Mouse (Mus musculus) hindbrain, embryonic 15.5 days (tissue): ENCODE data around the gene Rere. TPM values are rescaled to one million over a fixed set of nuclear protein-coding genes. Genes with fewer than 3 reads are reported as not detected.

Source experiments
- ATAC-seq: fragments of 200-750 bp; cut with Nextera tagmentation; 2 replicates; pipeline ENCODE4 v1.8.0; 2017; ENCODE audit warnings: low read depth, moderate number of reproducible peaks, moderate TSS enrichment; ENCODE audit not compliant: low FRiP score
- H3K27ac ChIP-seq: fragments of 300-500 bp; sonication (generic); replicated peaks from 2 replicates; pipeline ENCODE4 v1.5.1; 2015; ENCODE audit warnings: mild to moderate bottlenecking, inconsistent platforms
- H3K27me3 ChIP-seq: fragments of 300-500 bp; sonication (generic); 2 replicates; pipeline ENCODE4 v1.6.1; 2015; ENCODE audit warnings: control low read depth, inconsistent platforms
- H3K36me3 ChIP-seq: fragments of 300-500 bp; sonication (generic); 2 replicates; pipeline ENCODE4 v1.6.1; 2015; ENCODE audit warnings: control low read depth, inconsistent platforms
- H3K4me1 ChIP-seq: fragments of 300-500 bp; sonication (generic); replicated peaks from 2 replicates; pipeline ENCODE4 v1.6.1; 2015; ENCODE audit warnings: control low read depth, inconsistent platforms
- H3K4me2 ChIP-seq: fragments of 300-500 bp; sonication (generic); 2 replicates; pipeline ENCODE4 v1.6.1; 2015; ENCODE audit warnings: moderate library complexity, mild to moderate bottlenecking, inconsistent platforms
- H3K4me3 ChIP-seq: fragments of 300-500 bp; sonication (generic); 2 replicates; pipeline ENCODE4 v1.5.1; 2015; ENCODE audit warnings: mild to moderate bottlenecking, inconsistent platforms
- H3K9ac ChIP-seq: fragments of 300-500 bp; sonication (generic); 2 replicates; pipeline ENCODE4 v1.6.1; 2015; ENCODE audit warnings: inconsistent platforms
- H3K9me3 ChIP-seq: fragments of 300-500 bp; sonication (generic); 2 replicates; pipeline ENCODE4 v1.6.1; 2016; ENCODE audit warnings: control low read depth, inconsistent platforms
- WGBS: fragments of 180-500 bp; shearing (Covaris S2); methylation state at CpG from one replicate; pipeline ENCODE4 v1.1.7; 2015; 5-methylcytosine and 5-hydroxymethylcytosine counted together
- polyA plus RNA-seq: library from polyadenylated mRNA; unstranded; fragments of >200 nt; fragmentation: Nextera tagmentation; extraction: Ambion mirVana; gene quantifications from 2 replicates; pipeline ENCODE4 v1.2.1, GENCODE M21; 2015

The Rere gene
- polyA plus RNA-seq, 1 experiment from 2014 or later: 32.5 TPM

- Histone ChIP-seq H3K27me3 (no peaks in the 10 kb centered on the region), H3K9me3 (no peaks in the 10 kb centered on the region), H3K36me3 (no peaks in the 10 kb centered on the region), H3K4me1 (peaks cover 15% of the 10 kb centered on the region), H3K4me3 (no peak overlapping the region), H3K9ac (no peak overlapping the region), H3K4me2 (no peak overlapping the region), H3K27ac (no peak overlapping the region)
- ATAC-seq: no peak
- WGBS: 90% methylated on average over 5 of the region's 5 CpGs
Observed at GRCm38 (mm10) chr4:150355801-150356200, 74.4 kb downstream of the Rere start.

- ATAC-seq: no peak
- H3K27me3 ChIP-seq: no peaks in the 10 kb centered on the region
- peaks cover 20% of the 10 kb centered on the region for H3K4me1 ChIP-seq
- peak overlapping the region; percentile 51 for H3K27ac ChIP-seq
- 16% methylated on average over 8 of the region's 8 CpGs for WGBS
- no peak overlapping the region for H3K4me2 ChIP-seq
- no peaks in the 10 kb centered on the region for H3K36me3 ChIP-seq
- H3K9me3 ChIP-seq: no peaks in the 10 kb centered on the region
- H3K4me3 ChIP-seq: no peak overlapping the region
- H3K9ac ChIP-seq: no peak overlapping the region
Observed at GRCm38 (mm10) chr4:150361986-150362691, 80.7 kb downstream of the Rere start.

GRCm38 (mm10) chr4:150362858-150363257, 81.4 kb downstream of the Rere start:
- no peak overlapping the region for H3K4me3 ChIP-seq
- peaks cover 20% of the 10 kb centered on the region for H3K4me1 ChIP-seq
- 46% methylated on average over 5 of the region's 5 CpGs for WGBS
- ATAC-seq: no peak
- H3K27me3 ChIP-seq: no peaks in the 10 kb centered on the region
- no peaks in the 10 kb centered on the region for H3K36me3 ChIP-seq
- no peak overlapping the region for H3K9ac ChIP-seq
- no peak overlapping the region for H3K4me2 ChIP-seq
- no peaks in the 10 kb centered on the region for H3K9me3 ChIP-seq
- H3K27ac ChIP-seq: no peak overlapping the region

- Histone ChIP-seq H3K27me3 (no peaks in the 10 kb centered on the region), H3K4me3 (no peak overlapping the region), H3K9me3 (no peaks in the 10 kb centered on the region), H3K4me1 (peaks cover 35% of the 10 kb centered on the region), H3K27ac (no peak overlapping the region), H3K4me2 (no peak overlapping the region), H3K36me3 (no peaks in the 10 kb centered on the region), H3K9ac (no peak overlapping the region)
- ATAC-seq: no peak
- WGBS: 94% methylated on average over 2 of the region's 2 CpGs
Observed at GRCm38 (mm10) chr4:150364786-150365185, 83.3 kb downstream of the Rere start.

- Histone ChIP-seq H3K4me2 (no peak overlapping the region), H3K9ac (no peak overlapping the region), H3K4me1 (peaks cover 49% of the 10 kb centered on the region), H3K27me3 (no peaks in the 10 kb centered on the region), H3K27ac (no peak overlapping the region), H3K36me3 (no peaks in the 10 kb centered on the region), H3K9me3 (no peaks in the 10 kb centered on the region), H3K4me3 (no peak overlapping the region)
- WGBS: 67% methylated on average over 6 of the region's 6 CpGs
- ATAC-seq: no peak
Observed at GRCm38 (mm10) chr4:150366510-150367208, 85.2 kb downstream of the Rere start.

GRCm38 (mm10) chr4:150371580-150372380, 90.3 kb downstream of the Rere start:
- no peaks in the 10 kb centered on the region for H3K9me3 ChIP-seq
- WGBS: under 1% methylated on average over 58 of the region's 58 CpGs
- H3K4me3 ChIP-seq: peak overlapping the region; percentile 52
- peak overlapping the region; percentile 96 for H3K4me2 ChIP-seq
- no peaks in the 10 kb centered on the region for H3K27me3 ChIP-seq
- H3K36me3 ChIP-seq: no peaks in the 10 kb centered on the region
- peak; percentile 88 for ATAC-seq
- peak overlapping the region; percentile 89 for H3K27ac ChIP-seq
- peaks cover 78% of the 10 kb centered on the region for H3K4me1 ChIP-seq
- peak overlapping the region; percentile 57 for H3K9ac ChIP-seq

- 0 out of 2 replicates have a peak, but pooled peaks have one; percentile 13 for ATAC-seq
- H3K4me3 ChIP-seq: peak overlapping the region; percentile 52
- H3K9ac ChIP-seq: peak overlapping the region; percentile 57
- H3K36me3 ChIP-seq: no peaks in the 10 kb centered on the region
- H3K27ac ChIP-seq: peak overlapping the region; percentile 89
- peaks cover 77% of the 10 kb centered on the region for H3K4me1 ChIP-seq
- WGBS: 0% methylated on average over 3 of the region's 3 CpGs
- no peaks in the 10 kb centered on the region for H3K27me3 ChIP-seq
- peak overlapping the region; percentile 96 for H3K4me2 ChIP-seq
- no peaks in the 10 kb centered on the region for H3K9me3 ChIP-seq
Observed at GRCm38 (mm10) chr4:150372631-150373041, 91.2 kb downstream of the Rere start.

GRCm38 (mm10) chr4:150373111-150374109, 92.0 kb downstream of the Rere start:
- no peaks in the 10 kb centered on the region for H3K27me3 ChIP-seq
- ATAC-seq: peak; percentile 63
- H3K4me1 ChIP-seq: peaks cover 76% of the 10 kb centered on the region
- peak overlapping the region; percentile 57 for H3K9ac ChIP-seq
- H3K4me3 ChIP-seq: peak overlapping the region; percentile 52
- peak overlapping the region; percentile 96 for H3K4me2 ChIP-seq
- H3K27ac ChIP-seq: peak overlapping the region; percentile 89
- no peaks in the 10 kb centered on the region for H3K36me3 ChIP-seq
- H3K9me3 ChIP-seq: no peaks in the 10 kb centered on the region
- WGBS: 4% methylated on average over 15 of the region's 15 CpGs

- Histone ChIP-seq H3K9me3 (no peaks in the 10 kb centered on the region), H3K4me3 (0 out of 2 replicates have a peak overlapping the region, but pooled peaks have one; percentile 1), H3K27ac (peak overlapping the region; percentile 70), H3K27me3 (no peaks in the 10 kb centered on the region), H3K4me1 (peaks cover 70% of the 10 kb centered on the region), H3K4me2 (peak overlapping the region; percentile 96), H3K36me3 (no peaks in the 10 kb centered on the region), H3K9ac (0 out of 2 replicates have a peak overlapping the region, but pooled peaks have one; percentile 21)
- no peak for ATAC-seq
- 29% methylated on average over 9 of the region's 9 CpGs for WGBS
Observed at GRCm38 (mm10) chr4:150374651-150375447, 93.4 kb downstream of the Rere start.

GRCm38 (mm10) chr4:150375448-150375935, 94.0 kb downstream of the Rere start:
- 49% methylated on average over 1 of the region's 1 CpGs for WGBS
- Histone ChIP-seq H3K9ac (no peak overlapping the region), H3K9me3 (no peaks in the 10 kb centered on the region), H3K4me3 (no peak overlapping the region), H3K4me2 (no peak overlapping the region), H3K27me3 (no peaks in the 10 kb centered on the region), H3K27ac (peak overlapping the region; percentile 70), H3K4me1 (peaks cover 69% of the 10 kb centered on the region), H3K36me3 (no peaks in the 10 kb centered on the region)
- no peak for ATAC-seq
